Mouse (Mus musculus): ENCODE measurements around the gene Rnf31.

GRCm38 (mm10) chr14:55576376-55576775, 15.1 kb upstream of the Rnf31 start:
- no peak for TF ChIP-seq CTCF (IDR thresholded peaks at IDR 0.05; ENCODE audit: low read depth)
- no peak for TF ChIP-seq EP300 (optimal IDR thresholded peaks at IDR 0.05)

Measured in stomach, postnatal 0 days (tissue).